Mouse (Mus musculus) forebrain, embryonic 16.5 days (tissue): Measurements from ENCODE around the gene Wdr89. TPM values are rescaled to one million over a fixed set of nuclear protein-coding genes. Genes with fewer than 3 reads are reported as not detected.

Experiments used
- ATAC-seq: fragments of 200-750 bp; cut with Nextera tagmentation; 2 replicates; pipeline ENCODE4 v1.8.0; 2017; ENCODE audit warnings: mild to moderate bottlenecking, moderate library complexity
- H3K27ac ChIP-seq: fragments of 300-500 bp; sonication (generic); 2 replicates; pipeline ENCODE4 v1.5.1; 2014; ENCODE audit warnings: low read length, control low read depth
- H3K27me3 ChIP-seq: fragments of 300-500 bp; sonication (generic); replicated peaks from 2 replicates; pipeline ENCODE4 v1.6.1; 2014; ENCODE audit warnings: low read length; ENCODE audit not compliant: control insufficient read depth, insufficient read depth
- H3K36me3 ChIP-seq: fragments of 300-500 bp; sonication (generic); 2 replicates; pipeline ENCODE4 v1.6.1; 2014; ENCODE audit not compliant: control insufficient read depth, insufficient read depth
- H3K4me1 ChIP-seq: fragments of 300-500 bp; sonication (generic); replicated peaks from 2 replicates; pipeline ENCODE4 v1.6.1; 2014; ENCODE audit warnings: low read length; ENCODE audit not compliant: control insufficient read depth, insufficient read depth
- H3K4me2 ChIP-seq: fragments of 300-500 bp; sonication (generic); 2 replicates; pipeline ENCODE4 v1.6.1; 2014; ENCODE audit warnings: mild to moderate bottlenecking, low read length, control low read depth
- H3K4me3 ChIP-seq: fragments of 300-500 bp; sonication (generic); replicated peaks from 2 replicates; pipeline ENCODE4 v1.5.1; 2014; ENCODE audit warnings: mild to moderate bottlenecking, low read length, control low read depth
- H3K9ac ChIP-seq: fragments of 300-500 bp; sonication (generic); replicated peaks from 2 replicates; pipeline ENCODE4 v1.6.1; 2014; ENCODE audit warnings: low read depth, low read length, control low read depth
- H3K9me3 ChIP-seq: fragments of 300-500 bp; sonication (generic); 2 replicates; pipeline ENCODE4 v1.6.1; 2016; ENCODE audit warnings: low read length; ENCODE audit not compliant: control insufficient read depth
- WGBS: fragments of 180-500 bp; shearing (Covaris S2); extraction: QIAGEN DNeasy Blood & Tissue Kit; methylation state at CpG from one replicate; pipeline ENCODE4 v1.1.7; 2014; 5-methylcytosine and 5-hydroxymethylcytosine counted together
- polyA plus RNA-seq: library from polyadenylated mRNA; unstranded; fragments of >200 nt; fragmentation: Nextera tagmentation; extraction: Ambion mirVana; gene quantifications from 2 replicates; pipeline ENCODE4 v1.2.1, GENCODE M21; 2015

Wdr89 gene
- polyA plus RNA-seq, 1 experiment from 2014 or later = 8.6 TPM

DNA sequence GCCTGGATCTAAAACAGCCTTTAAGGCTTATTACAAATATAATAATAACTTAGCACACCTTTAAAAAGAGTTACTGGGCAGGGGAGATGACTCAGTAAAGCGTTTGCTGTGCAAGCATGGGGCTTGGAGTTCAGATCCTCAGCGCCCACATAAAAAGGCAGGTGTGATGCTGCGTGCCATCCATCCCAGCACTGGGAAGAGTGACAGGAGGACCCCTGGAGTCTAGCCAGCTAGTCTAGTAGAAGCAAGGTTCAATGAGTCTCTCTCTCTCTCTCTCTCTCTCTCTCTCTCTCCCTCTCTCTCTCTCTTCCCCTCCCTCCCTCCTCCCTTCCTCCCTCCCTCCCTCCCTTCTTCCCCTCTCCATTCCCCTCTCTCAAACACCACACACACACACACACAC, 53.8 kb downstream of the Wdr89 start:
- 49% methylated on average over 3 of the region's 3 CpGs for WGBS
- Histone ChIP-seq H3K27ac (no peak overlapping the region), H3K9ac (no peak overlapping the region), H3K4me2 (no peak overlapping the region), H3K9me3 (no peaks in the 10 kb centered on the region), H3K4me1 (0 out of 2 replicates have a peak, but pooled peaks cover 7% of the 10 kb centered on the region), H3K4me3 (no peak overlapping the region), H3K27me3 (no peaks in the 10 kb centered on the region), H3K36me3 (no peaks in the 10 kb centered on the region)
- ATAC-seq = no peak

DNA sequence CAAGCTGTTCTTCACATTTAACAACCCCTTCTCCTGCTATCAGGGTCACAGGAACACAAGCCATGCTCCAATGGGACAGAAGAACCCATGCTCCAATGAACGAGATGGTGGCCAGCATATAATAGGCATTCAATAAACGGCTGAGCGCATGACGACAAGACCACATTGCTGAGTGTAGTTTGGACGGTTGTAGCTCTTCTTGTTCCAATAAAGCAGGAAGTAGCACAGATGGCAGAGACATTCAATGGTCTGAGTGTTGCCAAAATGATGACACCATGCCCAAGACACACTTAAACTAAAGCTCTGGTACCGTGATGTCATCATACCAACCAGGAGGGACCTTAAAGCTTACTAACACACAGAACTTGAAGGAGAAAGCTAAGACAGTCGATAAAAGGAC, 56.6 kb downstream of the Wdr89 start:
- Histone ChIP-seq H3K4me1 (0 out of 2 replicates have a peak, but pooled peaks cover 7% of the 10 kb centered on the region), H3K27me3 (no peaks in the 10 kb centered on the region), H3K9ac (no peak overlapping the region), H3K4me2 (no peak overlapping the region), H3K27ac (peak overlapping the region; percentile 76), H3K36me3 (no peaks in the 10 kb centered on the region), H3K9me3 (no peaks in the 10 kb centered on the region), H3K4me3 (no peak overlapping the region)
- 64% methylated on average over 7 of the region's 7 CpGs for WGBS
- peak; percentile 68 for ATAC-seq

DNA sequence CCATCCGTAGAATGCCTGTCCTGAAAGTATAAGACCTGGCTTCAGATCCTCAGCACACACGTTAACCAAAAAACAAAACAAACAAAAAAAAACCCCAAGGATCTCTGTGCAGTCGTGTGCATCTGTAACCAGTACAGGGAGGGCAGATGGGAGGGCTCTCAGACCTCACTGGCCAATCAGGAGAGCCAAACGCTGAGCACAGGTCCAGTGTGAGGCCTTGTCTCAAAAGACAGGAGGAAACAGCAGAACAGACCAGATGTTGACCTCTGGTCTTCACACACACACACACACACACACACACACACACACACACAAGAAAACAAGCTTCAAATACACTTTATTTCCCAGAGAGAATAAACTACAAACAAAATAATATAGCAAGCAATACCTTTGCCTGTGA, 69.8 kb downstream of the Wdr89 start:
- ATAC-seq = no peak
- 23% methylated on average over 4 of the region's 4 CpGs for WGBS
- H3K4me1 ChIP-seq = peaks cover under 1% of the 10 kb centered on the region

DNA sequence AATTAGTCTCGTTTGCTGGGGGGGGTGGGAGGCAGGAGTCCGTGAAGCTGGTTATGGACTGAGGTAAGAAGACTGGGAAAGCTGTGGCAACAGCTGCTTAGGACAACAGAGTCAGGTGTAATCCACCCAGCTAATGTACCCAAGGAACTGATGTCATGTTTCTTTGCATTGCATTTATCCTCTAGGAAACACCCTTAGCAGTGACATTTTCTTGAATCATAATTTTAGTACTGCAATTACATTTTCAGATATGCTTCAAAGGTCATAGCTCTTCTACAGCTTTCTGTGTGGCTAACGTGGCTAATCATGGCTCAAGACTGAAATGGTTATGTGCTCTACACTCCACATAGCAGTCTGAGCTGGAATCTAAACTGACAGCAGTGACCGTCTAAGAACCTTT, 70.3 kb downstream of the Wdr89 start:
- Histone ChIP-seq H3K36me3 (no peaks in the 10 kb centered on the region), H3K9ac (no peak overlapping the region), H3K4me1 (peaks cover 5% of the 10 kb centered on the region), H3K9me3 (no peaks in the 10 kb centered on the region), H3K27ac (no peak overlapping the region), H3K4me2 (no peak overlapping the region), H3K4me3 (no peak overlapping the region), H3K27me3 (no peaks in the 10 kb centered on the region)
- 69% methylated on average over 4 of the region's 4 CpGs for WGBS
- ATAC-seq = no peak

More for the DNA sequence above, 69.8 kb downstream of the Wdr89 start:
- H3K4me2 ChIP-seq = no peak overlapping the region
- no peaks in the 10 kb centered on the region for H3K9me3 ChIP-seq
- H3K4me3 ChIP-seq = no peak overlapping the region
- H3K36me3 ChIP-seq = no peaks in the 10 kb centered on the region
- no peak overlapping the region for H3K9ac ChIP-seq
- H3K27me3 ChIP-seq = no peaks in the 10 kb centered on the region
- no peak overlapping the region for H3K27ac ChIP-seq

DNA sequence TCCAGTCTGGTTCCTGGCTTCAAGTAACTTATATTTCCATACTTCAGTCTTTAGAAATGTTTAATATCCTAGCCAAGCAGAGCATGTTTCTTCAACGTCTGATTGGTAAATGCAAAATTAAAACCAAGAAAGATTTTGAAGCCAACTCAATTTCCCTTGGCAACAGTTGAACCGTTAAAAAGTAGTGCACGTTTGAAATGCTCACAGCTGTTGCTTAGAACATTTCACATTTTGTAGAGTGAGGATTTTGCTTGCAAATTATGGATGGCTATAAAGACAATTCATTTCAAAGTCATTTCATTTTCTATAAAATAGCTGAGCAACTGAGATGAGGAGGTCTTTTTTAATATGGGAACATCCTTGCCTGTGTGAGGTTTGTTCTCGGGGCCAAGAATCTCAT, 71.6 kb downstream of the Wdr89 start:
- ATAC-seq = no peak

DNA sequence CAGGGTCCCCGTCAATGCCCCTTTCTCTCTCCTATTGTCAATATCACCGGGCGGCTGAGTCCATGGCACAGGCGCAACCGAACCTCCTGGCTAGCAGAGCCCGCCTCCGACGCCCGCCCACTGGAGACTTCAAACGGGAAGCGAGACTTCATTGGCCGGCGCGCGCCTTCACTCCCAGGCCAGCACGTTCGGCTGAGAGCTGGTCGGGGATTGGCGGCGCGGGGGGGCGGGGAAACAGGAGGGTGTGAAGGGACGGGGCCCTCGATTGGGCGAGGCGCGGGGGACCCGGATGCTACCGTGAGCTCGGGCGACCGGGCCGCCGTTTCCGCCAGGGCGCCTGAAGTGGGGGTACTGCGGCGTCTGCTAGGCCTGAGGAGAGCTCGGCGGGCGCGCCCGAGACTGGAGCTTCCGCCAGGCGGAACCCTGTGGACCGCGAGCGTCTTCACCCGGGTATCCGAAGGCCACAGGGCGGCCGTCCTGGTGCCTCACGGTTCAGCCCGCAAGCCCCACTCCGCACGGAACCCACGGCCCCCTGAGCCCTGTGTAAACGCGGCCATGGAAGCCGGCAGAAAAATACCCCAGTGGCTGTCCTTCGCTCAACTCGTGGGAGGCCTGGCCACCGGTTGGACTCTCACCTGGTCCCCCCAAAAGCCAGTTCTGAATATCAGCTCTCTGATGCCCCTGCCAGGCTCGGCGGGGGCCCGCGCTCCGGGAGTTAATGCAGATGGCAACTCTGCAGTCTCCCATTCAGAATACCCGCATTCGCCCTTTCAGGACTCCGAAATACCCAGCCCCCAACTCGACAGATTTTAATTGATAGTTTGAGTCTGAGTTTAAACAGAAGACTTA, 73.0 kb downstream of the Wdr89 start, which contains the start of gene Ppp2r5e:
Gene Ppp2r5e, minus strand, starts transcription at position 92 of the 849 bp plus-strand sequence.
- WGBS = under 1% methylated on average over 71 of the region's 72 CpGs
- H3K4me2 ChIP-seq = peak within 1 kb of the TSS; percentile 90

More for the DNA sequence above, 71.6 kb downstream of the Wdr89 start:
- Histone ChIP-seq H3K27me3 (no peaks in the 10 kb centered on the region), H3K9ac (no peak overlapping the region), H3K4me3 (no peak overlapping the region), H3K9me3 (no peaks in the 10 kb centered on the region), H3K27ac (peak overlapping the region; percentile 70), H3K4me1 (peaks cover 12% of the 10 kb centered on the region), H3K36me3 (0 out of 2 replicates have a peak, but pooled peaks cover 2% of the 10 kb centered on the region), H3K4me2 (no peak overlapping the region)
- 70% methylated on average over 4 of the region's 4 CpGs for WGBS

DNA sequence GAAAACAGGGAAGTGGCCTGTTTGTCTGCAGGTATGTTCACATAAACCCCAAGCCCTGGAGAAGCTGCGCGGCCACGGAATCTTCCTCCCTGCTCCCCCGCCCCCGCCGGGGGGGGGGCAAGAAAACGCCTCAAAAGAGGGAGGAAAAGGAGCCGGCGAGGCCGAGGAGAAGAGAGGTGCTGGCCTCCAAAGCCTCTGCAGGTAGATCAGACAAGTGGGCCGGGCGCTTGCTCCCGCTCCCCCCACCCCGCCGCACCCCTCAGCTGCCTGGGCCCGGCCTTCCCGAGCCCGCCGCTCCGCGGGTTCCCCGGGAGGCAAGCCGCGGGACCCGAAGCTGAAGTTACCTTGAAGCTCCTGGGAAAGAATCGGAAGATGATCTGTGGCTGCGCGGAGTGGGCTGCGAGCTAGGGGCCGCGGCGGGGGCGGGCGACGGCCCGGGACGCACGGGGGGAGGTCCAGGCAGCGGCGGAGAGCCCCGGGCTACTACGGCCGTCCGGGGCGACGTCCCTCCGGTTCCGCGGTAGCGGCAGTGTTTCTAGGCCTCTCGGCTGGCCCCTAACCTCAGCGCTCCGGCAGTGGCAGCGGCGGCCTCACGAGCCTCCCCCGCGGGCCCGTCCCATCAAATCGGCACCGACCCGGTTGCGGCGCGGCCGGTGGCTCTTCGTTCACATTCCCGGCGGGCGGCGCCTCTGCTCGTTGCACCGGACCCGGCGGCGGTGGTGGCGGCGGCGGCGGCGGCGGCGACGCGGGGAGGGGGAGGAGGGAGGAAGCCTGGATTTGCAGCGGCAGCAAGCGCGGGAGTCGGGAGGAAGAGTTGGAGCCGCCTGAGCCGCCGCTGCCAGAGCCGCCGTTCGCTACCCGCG, 73.8 kb downstream of the Wdr89 start:
- WGBS = under 1% methylated on average over 70 of the region's 97 CpGs
- H3K27me3 ChIP-seq = no peaks in the 10 kb centered on the region

More for the DNA sequence above, 73.0 kb downstream of the Wdr89 start, which contains the start of gene Ppp2r5e:
- Histone ChIP-seq H3K36me3 (0 out of 2 replicates have a peak, but pooled peaks cover 4% of the 10 kb centered on the region), H3K27ac (peak within 1 kb of the TSS; percentile 98), H3K9me3 (no peaks in the 10 kb centered on the region), H3K4me1 (peaks cover 12% of the 10 kb centered on the region), H3K27me3 (no peaks in the 10 kb centered on the region), H3K9ac (peak within 1 kb of the TSS; percentile 97), H3K4me3 (peak within 1 kb of the TSS; percentile 94)
- ATAC-seq = peak; percentile 99

DNA sequence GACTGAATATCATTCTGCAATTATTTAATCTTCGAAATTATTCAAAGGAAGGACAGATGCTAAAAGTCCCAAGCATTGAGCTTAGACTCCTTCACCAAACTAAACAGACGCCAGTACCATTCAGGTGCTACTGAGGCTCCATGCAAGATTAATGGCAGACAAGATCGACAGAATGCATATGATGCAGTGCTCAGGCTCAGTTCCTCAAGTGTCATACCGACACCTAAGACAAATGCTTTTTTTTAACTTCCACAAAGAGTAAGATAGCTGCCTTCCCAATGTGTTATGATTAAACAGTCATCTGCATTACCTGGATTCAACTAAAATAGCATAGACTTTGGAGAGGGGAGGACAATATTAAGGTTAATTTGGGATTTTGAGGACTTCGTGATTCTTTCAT, 74.9 kb downstream of the Wdr89 start:
- peaks cover 12% of the 10 kb centered on the region for H3K4me1 ChIP-seq
- peak overlapping the region; percentile 27 for H3K4me3 ChIP-seq
- ATAC-seq = no peak
- no peaks in the 10 kb centered on the region for H3K9me3 ChIP-seq
- no peak overlapping the region for H3K27ac ChIP-seq
- peak overlapping the region; percentile 20; the same call in 1 of the 2 replicates for H3K9ac ChIP-seq
- H3K27me3 ChIP-seq = no peaks in the 10 kb centered on the region
- H3K4me2 ChIP-seq = peak overlapping the region; percentile 90
- peaks cover 7% of the 10 kb centered on the region for H3K36me3 ChIP-seq
- WGBS = 46% methylated on average over 5 of the region's 5 CpGs

More for the DNA sequence above, 73.8 kb downstream of the Wdr89 start:
- Histone ChIP-seq H3K9ac (peak overlapping the region; percentile 94), H3K36me3 (0 out of 2 replicates have a peak, but pooled peaks cover 4% of the 10 kb centered on the region), H3K4me3 (peak overlapping the region; percentile 94), H3K27ac (peak overlapping the region; percentile 98), H3K9me3 (no peaks in the 10 kb centered on the region), H3K4me2 (peak overlapping the region; percentile 90), H3K4me1 (peaks cover 12% of the 10 kb centered on the region)
- ATAC-seq = peak; percentile 16

DNA sequence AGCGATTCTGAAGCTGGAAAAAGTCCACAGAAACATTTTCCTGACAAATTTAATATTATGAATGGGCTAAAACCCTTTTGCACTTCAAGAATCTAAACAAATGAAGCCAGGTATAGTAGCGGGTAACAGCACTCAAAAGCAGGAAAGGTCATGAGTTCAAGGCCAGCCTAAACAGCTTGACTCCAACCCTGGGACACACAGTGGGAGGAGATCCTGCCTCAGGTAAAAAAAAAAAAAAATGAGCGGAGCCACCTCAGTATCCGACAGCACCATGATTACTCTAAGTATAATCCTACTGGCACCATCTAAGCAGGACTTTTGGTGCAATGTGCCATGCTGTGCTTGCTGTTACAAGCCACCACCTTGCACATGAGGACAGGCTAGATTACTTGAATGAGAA, 75.5 kb downstream of the Wdr89 start:
- H3K36me3 ChIP-seq = peaks cover 12% of the 10 kb centered on the region
- WGBS = 75% methylated on average over 4 of the region's 4 CpGs
- no peak overlapping the region for H3K27ac ChIP-seq
- ATAC-seq = no peak
- peaks cover 12% of the 10 kb centered on the region for H3K4me1 ChIP-seq
- no peaks in the 10 kb centered on the region for H3K9me3 ChIP-seq
- peak overlapping the region; percentile 90 for H3K4me2 ChIP-seq
- no peak overlapping the region for H3K9ac ChIP-seq
- H3K4me3 ChIP-seq = peak overlapping the region; percentile 11
- H3K27me3 ChIP-seq = no peaks in the 10 kb centered on the region
